Mouse (Mus musculus) liver, adult 2 months (tissue): Measurements from ENCODE around the gene Kif19a.

ENCODE experiments used
- CTCF ChIP-seq: fragments of 200-500 bp; IDR thresholded peaks from 2 replicates; pipeline ENCODE4 v1.5.1; 2011; ENCODE audit warnings: low read depth, low read length, control low read depth
- POLR2A ChIP-seq: fragments of 200-500 bp; IDR thresholded peaks from 2 replicates; pipeline ENCODE4 v1.6.1; 2011; ENCODE audit warnings: low read length, control low read depth; ENCODE audit not compliant: insufficient read depth; ENCODE audit errors: extremely low read depth

GRCm38 (mm10) chr11:114807686-114808427, 42.7 kb downstream of the Kif19a start:
- no peak for TF ChIP-seq POLR2A
- no peak for TF ChIP-seq CTCF
